Mouse (Mus musculus) heart, embryonic 15.5 days (tissue): ENCODE results near the gene Zfp282. TPM values are rescaled to one million over a fixed set of nuclear protein-coding genes. Genes with fewer than 3 reads are reported as not detected.
A peak's percentile ranks its signal among the peaks of the same experiment; 100 is the strongest.

Experiments used
- ATAC-seq: fragments of 200-750 bp; cut with Nextera tagmentation; replicated peaks from 2 replicates; pipeline ENCODE4 v1.8.0; 2017; ENCODE audit warnings: low read depth, moderate TSS enrichment; ENCODE audit not compliant: insufficient number of reproducible peaks, insufficient read depth, low FRiP score
- H3K27ac ChIP-seq: fragments of 300-500 bp; sonication (generic); 2 replicates; pipeline ENCODE4 v1.5.1; 2015; ENCODE audit warnings: mild to moderate bottlenecking, inconsistent platforms
- H3K27me3 ChIP-seq: fragments of 300-500 bp; sonication (generic); 2 replicates; pipeline ENCODE4 v1.6.1; 2015; ENCODE audit warnings: inconsistent platforms
- H3K36me3 ChIP-seq: fragments of 300-500 bp; sonication (generic); 2 replicates; pipeline ENCODE4 v1.6.1; 2015; ENCODE audit warnings: mild to moderate bottlenecking, inconsistent platforms
- H3K4me1 ChIP-seq: fragments of 300-500 bp; sonication (generic); replicated peaks from 2 replicates; pipeline ENCODE4 v1.6.1; 2015; ENCODE audit warnings: inconsistent platforms
- H3K4me2 ChIP-seq: fragments of 300-500 bp; sonication (generic); 2 replicates; pipeline ENCODE4 v1.6.1; 2015; ENCODE audit warnings: inconsistent platforms, mild to moderate bottlenecking, moderate library complexity
- H3K4me3 ChIP-seq: fragments of 300-500 bp; sonication (generic); 2 replicates; pipeline ENCODE4 v1.5.1; 2015; ENCODE audit warnings: mild to moderate bottlenecking, inconsistent platforms
- H3K9ac ChIP-seq: fragments of 300-500 bp; sonication (generic); 2 replicates; pipeline ENCODE4 v1.6.1; 2015; ENCODE audit warnings: mild to moderate bottlenecking, inconsistent platforms
- H3K9me3 ChIP-seq: fragments of 300-500 bp; sonication (generic); replicated peaks from 2 replicates; pipeline ENCODE4 v1.6.1; 2016; ENCODE audit warnings: inconsistent platforms
- WGBS: fragments of 180-500 bp; shearing (Covaris S2); methylation state at CpG from one replicate; pipeline ENCODE4 v1.1.7; 2015; ENCODE audit warnings: mixed read lengths; 5-methylcytosine and 5-hydroxymethylcytosine counted together
- polyA plus RNA-seq: library from polyadenylated mRNA; unstranded; fragments of >200 nt; fragmentation: Nextera tagmentation; extraction: Ambion mirVana; gene quantifications from 2 replicates; pipeline ENCODE4 v1.2.1, GENCODE M21; 2015

The Zfp282 gene
- polyA plus RNA-seq, 1 experiment from 2014 or later: 7.6 TPM

GRCm38 (mm10) chr6:47920447-47921340 lies 43.7 kb downstream of the Zfp282 start, which contains the start of gene Zfp212:
Zfp212 (plus strand) TSS chr6:47920476.
- WGBS: under 1% methylated on average over 67 of the region's 67 CpGs
- H3K36me3 ChIP-seq: 0 out of 2 replicates have a peak, but pooled peaks cover 2% of the 10 kb centered on the region
- peak; percentile 92 for ATAC-seq
- H3K9ac ChIP-seq: peak within 1 kb of the TSS; percentile 80
- no peaks in the 10 kb centered on the region for H3K27me3 ChIP-seq
- H3K4me3 ChIP-seq: peak within 1 kb of the TSS; percentile 88
- H3K9me3 ChIP-seq: no peaks in the 10 kb centered on the region
- peak within 1 kb of the TSS; percentile 97 for H3K27ac ChIP-seq
- H3K4me2 ChIP-seq: peak within 1 kb of the TSS; percentile 79
- peaks cover 12% of the 10 kb centered on the region for H3K4me1 ChIP-seq

GRCm38 (mm10) chr6:47942461-47942860 lies 65.5 kb downstream of the Zfp282 start:
- no peaks in the 10 kb centered on the region for H3K9me3 ChIP-seq
- 0 out of 2 replicates have a peak, but pooled peaks have one; percentile 9 for ATAC-seq
- H3K4me3 ChIP-seq: peak overlapping the region; percentile 50
- H3K4me2 ChIP-seq: peak overlapping the region; percentile 88
- H3K36me3 ChIP-seq: no peaks in the 10 kb centered on the region
- 50% methylated on average over 12 of the region's 12 CpGs for WGBS
- peaks cover 13% of the 10 kb centered on the region for H3K4me1 ChIP-seq
- H3K27me3 ChIP-seq: peaks cover 13% of the 10 kb centered on the region; the same call in 1 of the 2 replicates
- peak overlapping the region; percentile 59; the same call in 1 of the 2 replicates for H3K9ac ChIP-seq
- no peak overlapping the region for H3K27ac ChIP-seq

- Histone ChIP-seq H3K27me3 (peaks cover 13% of the 10 kb centered on the region; the same call in 1 of the 2 replicates), H3K4me1 (peaks cover 13% of the 10 kb centered on the region), H3K9me3 (no peaks in the 10 kb centered on the region), H3K4me2 (peak overlapping the region; percentile 88), H3K36me3 (no peaks in the 10 kb centered on the region), H3K27ac (no peak overlapping the region), H3K4me3 (peak overlapping the region; percentile 50), H3K9ac (peak overlapping the region; percentile 59)
- peak; percentile 86 for ATAC-seq
- 8% methylated on average over 64 of the region's 64 CpGs for WGBS
Measured at GRCm38 (mm10) chr6:47943021-47943691, 66.2 kb downstream of the Zfp282 start.

- H3K36me3 ChIP-seq: no peaks in the 10 kb centered on the region
- peak overlapping the region; percentile 59; the same call in 1 of the 2 replicates for H3K9ac ChIP-seq
- H3K27me3 ChIP-seq: peaks cover 13% of the 10 kb centered on the region; the same call in 1 of the 2 replicates
- 85% methylated on average over 3 of the region's 3 CpGs for WGBS
- H3K4me2 ChIP-seq: peak overlapping the region; percentile 88
- no peaks in the 10 kb centered on the region for H3K9me3 ChIP-seq
- ATAC-seq: no peak
- H3K4me3 ChIP-seq: peak overlapping the region; percentile 50
- peaks cover 13% of the 10 kb centered on the region for H3K4me1 ChIP-seq
- no peak overlapping the region for H3K27ac ChIP-seq
Measured at GRCm38 (mm10) chr6:47943721-47944120, 66.7 kb downstream of the Zfp282 start.

GRCm38 (mm10) chr6:47947388-47947787 lies 70.4 kb downstream of the Zfp282 start:
- H3K4me3 ChIP-seq: no peak overlapping the region
- H3K4me1 ChIP-seq: peaks cover 11% of the 10 kb centered on the region
- peaks cover 26% of the 10 kb centered on the region for H3K27me3 ChIP-seq
- 85% methylated on average over 4 of the region's 4 CpGs for WGBS
- H3K27ac ChIP-seq: no peak overlapping the region
- no peaks in the 10 kb centered on the region for H3K36me3 ChIP-seq
- no peaks in the 10 kb centered on the region for H3K9me3 ChIP-seq
- no peak for ATAC-seq
- H3K9ac ChIP-seq: no peak overlapping the region
- H3K4me2 ChIP-seq: no peak overlapping the region

GRCm38 (mm10) chr6:47953191-47953726 lies 76.3 kb downstream of the Zfp282 start, which contains the start of gene Zfp956:
Zfp956 (plus strand) TSS chr6:47953390.
- Histone ChIP-seq H3K4me2 (peak within 1 kb of the TSS; percentile 84), H3K9me3 (no peaks in the 10 kb centered on the region), H3K4me3 (peak within 1 kb of the TSS; percentile 65), H3K27ac (peak within 1 kb of the TSS; percentile 23; the same call in 1 of the 2 replicates), H3K27me3 (peaks cover 36% of the 10 kb centered on the region), H3K9ac (peak within 1 kb of the TSS; percentile 64), H3K4me1 (peaks cover 8% of the 10 kb centered on the region; the same call in 1 of the 2 replicates), H3K36me3 (no peaks in the 10 kb centered on the region)
- under 1% methylated on average over 31 of the region's 31 CpGs for WGBS
- peak; percentile 98 for ATAC-seq

GRCm38 (mm10) chr6:47954425-47954824 lies 77.4 kb downstream of the Zfp282 start:
- H3K9ac ChIP-seq: no peak overlapping the region
- H3K4me1 ChIP-seq: peaks cover 8% of the 10 kb centered on the region; the same call in 1 of the 2 replicates
- H3K4me2 ChIP-seq: peak overlapping the region; percentile 84
- H3K36me3 ChIP-seq: no peaks in the 10 kb centered on the region
- H3K27me3 ChIP-seq: peaks cover 36% of the 10 kb centered on the region
- H3K27ac ChIP-seq: no peak overlapping the region
- ATAC-seq: no peak
- H3K9me3 ChIP-seq: no peaks in the 10 kb centered on the region
- WGBS: 80% methylated on average over 3 of the region's 3 CpGs
- H3K4me3 ChIP-seq: no peak overlapping the region

- H3K27ac ChIP-seq: no peak overlapping the region
- H3K4me3 ChIP-seq: no peak overlapping the region
- peaks cover 7% of the 10 kb centered on the region; the same call in 1 of the 2 replicates for H3K4me1 ChIP-seq
- H3K9ac ChIP-seq: no peak overlapping the region
- ATAC-seq: no peak
- H3K36me3 ChIP-seq: no peaks in the 10 kb centered on the region
- H3K4me2 ChIP-seq: no peak overlapping the region
- peaks cover 17% of the 10 kb centered on the region for H3K27me3 ChIP-seq
- no peaks in the 10 kb centered on the region for H3K9me3 ChIP-seq
Measured at GRCm38 (mm10) chr6:47957816-47958215, 80.8 kb downstream of the Zfp282 start.

Other genes starting within 250 kb of the Zfp282 start
- 131 and 161 TPM in 2 replicates for gene Pdia4, start 63.8 kb upstream of the Zfp282 start, polyA plus RNA-seq
- 1.1 and 1.8 TPM in 2 replicates for gene Zfp786, start 46.3 kb upstream of the Zfp282 start, polyA plus RNA-seq
- gene Zfp398, start 41.5 kb upstream of the Zfp282 start, polyA plus RNA-seq: 4.0 and 5.8 TPM in 2 replicates
- 9.8 and 10.1 TPM in 2 replicates for gene Zfp212, start 43.3 kb downstream of the Zfp282 start, polyA plus RNA-seq
- 2.9 and 4.4 TPM in 2 replicates for gene Zfp956, start 76.2 kb downstream of the Zfp282 start, polyA plus RNA-seq
- 2.8 and 4.1 TPM in 2 replicates for gene Zfp777, start 171.7 kb downstream of the Zfp282 start, polyA plus RNA-seq
- gene Zfp746, start 209.4 kb downstream of the Zfp282 start, polyA plus RNA-seq: 7.8 and 11.6 TPM in 2 replicates